Mouse (Mus musculus) megakaryocyte, embryonic 14.5 days (primary cell): ENCODE results near the gene Gng5.

Source experiments
- FLI1 ChIP-seq: IDR thresholded peaks from 2 replicates; pipeline ENCODE4 v1.6.1; 2012; ENCODE audit warnings: low read length, inconsistent platforms, mixed read lengths
- GATA1 ChIP-seq: IDR thresholded peaks from 3 replicates; pipeline ENCODE4 v1.6.1; 2012; ENCODE audit warnings: mixed read lengths, low read length, inconsistent platforms, borderline replicate concordance

- TF ChIP-seq GATA1 (no peak), FLI1 (no peak)
These were observed 49.2 kb upstream of the Gng5 start for GRCm38 (mm10) chr3:146450371-146450841.
